Mouse (Mus musculus) kidney, postnatal 10 days (tissue): ENCODE measurements around the gene Nxph3.
"Not testable (repeated sequence)": the region's sequence is repeated elsewhere in the genome, so short reads cannot be mapped to it uniquely, and the experiment has no call there.

Source experiments
- DNase-seq: peaks from one replicate; pipeline ENCODE4 v3.0.0; 2021; ENCODE audit warnings: mixed read lengths

Gene Nxph3

DNA sequence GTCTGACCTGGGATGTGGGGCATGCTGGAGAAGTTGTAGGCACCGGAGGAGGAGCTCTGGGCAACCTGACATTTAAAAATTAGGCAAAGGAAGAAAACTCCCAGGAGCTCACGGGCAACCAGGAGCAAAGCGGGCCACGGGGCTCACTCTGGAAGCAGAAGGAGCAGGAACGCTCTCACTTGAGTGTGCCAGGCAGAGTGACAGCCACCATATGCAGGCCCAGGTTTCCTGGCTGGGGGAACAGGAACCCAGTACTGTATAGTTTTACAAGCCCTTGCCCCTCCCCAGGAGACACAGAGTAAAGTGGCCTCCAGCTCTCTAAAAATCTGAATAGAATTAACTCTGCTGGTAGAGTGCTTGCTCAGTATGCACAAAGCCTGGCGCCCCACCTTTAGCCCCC is 2.8 kb upstream of the Nxph3 start:
- DNase-seq, result no peak

DNA sequence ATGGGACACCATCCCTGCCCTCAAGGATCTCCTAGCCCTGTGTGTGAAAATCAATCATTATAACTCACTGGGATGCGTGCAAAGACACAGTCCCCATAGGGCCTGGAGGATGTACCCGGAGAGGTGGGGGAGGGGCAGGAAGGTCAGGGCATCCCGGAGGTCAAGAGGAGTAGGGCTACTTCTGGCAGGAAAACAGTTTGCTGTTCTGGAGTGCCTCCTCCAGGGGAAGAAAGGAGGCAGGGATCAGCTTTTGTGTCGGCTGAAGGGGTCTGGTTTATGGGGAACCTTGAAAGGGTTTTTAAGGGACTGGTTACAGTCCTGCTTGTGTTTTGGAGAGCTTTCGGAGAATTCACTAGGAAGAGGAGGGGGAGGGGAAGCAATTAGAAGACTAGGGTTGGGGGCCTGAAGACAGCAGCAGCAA is 2.1 kb upstream of the Nxph3 start:
- peak; percentile 43 for DNase-seq

DNA sequence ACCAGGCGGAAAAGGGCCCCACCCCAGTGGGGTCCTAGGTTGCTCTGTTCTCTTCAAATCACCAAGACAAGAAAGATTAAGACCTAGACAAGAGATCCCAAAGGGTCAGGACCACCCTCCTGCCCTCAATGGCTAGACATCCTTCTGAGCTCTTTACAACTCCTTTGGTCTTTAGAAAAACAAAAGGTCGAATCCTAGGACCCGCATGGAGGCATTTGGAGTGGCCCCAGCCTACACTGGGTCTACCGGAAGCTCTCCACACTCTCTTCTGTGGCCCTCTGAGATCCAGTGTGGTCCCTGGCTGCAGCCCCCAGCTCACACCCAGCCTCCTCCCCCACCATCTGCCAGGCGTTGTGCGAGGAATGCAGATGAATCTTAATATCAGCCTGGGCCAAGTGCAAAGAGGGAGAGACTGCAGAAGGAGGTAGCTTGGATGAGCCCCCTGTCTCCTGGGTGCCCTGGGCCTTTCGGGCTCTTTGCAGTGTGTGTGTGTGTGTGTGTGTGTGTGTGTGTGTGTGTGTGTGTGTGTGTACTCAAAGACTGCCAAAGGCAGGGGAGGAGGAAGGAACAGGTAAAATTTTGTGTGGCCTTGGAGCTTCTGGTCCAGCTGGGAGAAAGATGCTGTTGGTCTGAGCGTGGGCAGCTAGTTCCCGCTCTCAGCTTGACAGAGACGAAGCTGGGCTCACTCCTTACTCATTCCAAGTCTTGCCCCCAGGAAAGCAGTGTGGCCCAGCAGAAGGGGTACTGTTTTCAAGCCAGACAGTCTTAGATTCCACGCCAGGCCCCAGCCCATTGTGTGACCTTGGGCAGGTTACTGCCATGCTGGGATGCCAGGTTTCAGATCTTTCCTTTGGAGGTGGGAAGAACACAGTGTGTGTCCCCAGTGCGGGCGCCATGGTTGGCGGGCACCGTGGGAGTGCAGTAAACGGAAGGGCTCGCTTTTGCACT is 1.3 kb upstream of the Nxph3 start:
- DNase-seq, result no peak

DNA sequence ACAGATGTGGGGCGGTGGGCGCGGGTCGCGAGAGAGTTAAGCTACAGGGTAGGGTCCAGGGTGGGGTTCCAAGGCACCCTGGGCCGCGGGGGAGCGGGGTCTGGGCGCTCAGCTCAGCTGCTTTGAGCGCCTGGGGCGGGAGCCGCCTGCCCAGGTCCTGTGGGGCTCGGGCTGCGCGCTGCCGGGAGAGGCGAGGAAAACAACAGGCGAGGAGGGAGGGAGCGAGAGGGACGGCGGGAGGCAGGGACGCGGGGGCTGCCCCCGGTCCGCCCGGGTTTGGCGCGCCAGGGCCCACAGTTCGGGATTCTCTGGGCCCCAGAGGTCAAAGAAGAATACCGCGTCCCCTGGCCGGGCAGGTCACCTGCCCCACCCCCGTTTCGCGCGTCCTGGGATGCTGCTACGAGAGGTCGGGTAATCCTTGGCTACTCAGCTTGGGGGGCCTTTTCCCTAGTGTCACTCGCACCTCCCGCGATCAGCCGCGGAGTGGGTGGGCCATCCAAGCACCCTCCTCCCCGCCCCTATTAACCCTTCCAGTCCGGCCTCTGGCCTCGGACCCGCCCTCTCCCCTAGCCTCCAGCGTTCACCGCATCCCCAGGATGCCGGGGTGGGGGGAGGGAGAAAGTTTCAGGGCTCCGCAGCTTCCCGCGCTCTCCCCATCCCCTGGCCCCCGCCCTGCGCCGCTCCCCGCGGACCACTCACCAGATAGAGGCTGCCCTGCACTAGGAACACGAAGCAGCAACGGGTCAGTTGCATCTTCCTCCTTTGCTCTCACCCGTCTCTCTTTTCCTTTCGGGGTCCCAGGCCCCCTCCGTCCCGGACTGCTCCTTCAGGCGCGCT is 691 bp downstream of the Nxph3 start:
- peak; percentile 52 for DNase-seq

DNA sequence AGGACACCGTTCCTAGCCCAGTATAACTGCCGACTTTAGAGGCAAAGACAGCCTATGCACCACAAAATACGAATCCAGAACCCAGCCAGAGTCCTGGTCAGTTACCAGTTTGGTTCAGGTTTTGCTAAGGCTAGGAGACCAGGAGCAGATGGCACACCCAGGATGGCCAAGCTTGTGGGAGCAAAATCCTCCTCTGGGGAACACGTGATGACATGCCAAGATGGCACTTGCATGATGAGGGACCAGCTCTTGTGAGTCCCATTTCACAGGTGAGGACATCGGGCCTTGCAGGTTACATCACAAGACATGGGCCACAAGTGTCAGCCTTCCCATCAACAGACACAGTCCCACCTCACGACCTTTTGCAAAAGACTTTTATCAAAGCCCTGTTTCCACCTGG is 2.0 kb downstream of the Nxph3 start:
- DNase-seq, result no peak

DNA sequence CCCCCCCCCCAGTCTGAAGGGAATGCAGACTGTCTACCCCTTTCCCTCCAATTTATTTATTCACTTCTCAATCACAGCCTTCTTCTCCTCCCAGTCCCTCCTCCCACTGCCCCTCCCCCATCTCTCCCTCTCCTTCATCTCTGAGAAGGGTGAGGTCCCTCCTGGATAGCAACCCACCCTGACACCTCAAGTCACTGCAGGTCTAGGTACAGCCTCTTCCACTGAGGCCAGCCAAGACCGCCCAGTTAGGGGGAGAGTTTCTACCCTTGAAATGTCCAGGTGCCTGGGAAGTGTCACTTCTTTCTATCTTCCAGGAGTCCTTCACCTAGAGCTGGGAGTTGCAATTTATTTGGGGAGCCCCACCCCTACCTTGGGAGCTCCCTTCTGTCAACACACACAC is 2.5 kb downstream of the Nxph3 start:
- no peak for DNase-seq

DNA sequence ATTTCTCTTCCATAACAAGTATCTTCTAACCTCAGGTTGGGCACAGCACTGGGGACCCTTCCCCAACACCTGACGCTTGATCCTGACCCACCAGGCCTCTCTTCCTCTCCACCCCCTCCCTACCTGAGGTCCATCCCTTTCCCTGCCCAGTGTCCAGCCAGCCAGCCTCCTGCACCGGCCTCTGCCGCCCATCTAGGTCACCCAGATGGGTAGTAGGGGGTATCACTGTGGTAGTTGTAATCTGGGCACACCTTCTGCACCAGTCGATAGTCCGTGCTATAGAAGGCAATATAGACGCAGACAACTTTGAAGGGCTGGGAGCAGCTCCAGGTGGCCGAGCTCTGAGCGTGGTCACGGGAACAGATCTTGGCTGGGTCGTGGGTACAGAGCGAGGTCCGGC is 3.7 kb downstream of the Nxph3 start:
- DNase-seq, result no peak

DNA sequence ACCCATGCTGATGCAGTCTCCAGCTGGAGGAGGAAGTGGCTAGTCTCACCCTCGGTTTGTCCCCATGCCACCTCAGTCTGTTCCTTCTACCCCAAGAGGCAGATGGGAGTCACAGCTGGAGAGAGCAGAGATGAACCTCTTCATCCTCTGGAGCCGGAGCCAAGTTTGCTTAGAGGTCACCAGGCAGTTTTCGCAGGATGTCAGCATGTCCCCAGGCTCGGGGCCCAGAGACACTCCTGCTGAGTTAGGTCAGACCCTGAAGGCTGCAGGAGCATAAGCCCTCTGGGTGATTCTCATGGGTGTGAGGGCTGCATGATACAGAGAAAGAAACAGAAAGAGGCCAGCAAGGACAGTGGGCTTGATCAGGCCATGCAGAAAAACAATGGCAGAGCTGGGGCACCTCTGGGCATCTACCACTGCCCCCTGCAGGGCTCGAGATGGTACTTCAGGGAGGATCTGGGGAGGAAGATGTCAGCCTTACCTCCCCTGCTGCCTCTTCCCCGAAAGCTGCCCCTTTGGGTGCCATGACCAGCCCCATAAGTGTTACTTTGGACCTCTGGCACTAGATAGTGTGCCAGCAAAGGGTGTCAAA is 5.1 kb downstream of the Nxph3 start:
- DNase-seq, result no peak

DNA sequence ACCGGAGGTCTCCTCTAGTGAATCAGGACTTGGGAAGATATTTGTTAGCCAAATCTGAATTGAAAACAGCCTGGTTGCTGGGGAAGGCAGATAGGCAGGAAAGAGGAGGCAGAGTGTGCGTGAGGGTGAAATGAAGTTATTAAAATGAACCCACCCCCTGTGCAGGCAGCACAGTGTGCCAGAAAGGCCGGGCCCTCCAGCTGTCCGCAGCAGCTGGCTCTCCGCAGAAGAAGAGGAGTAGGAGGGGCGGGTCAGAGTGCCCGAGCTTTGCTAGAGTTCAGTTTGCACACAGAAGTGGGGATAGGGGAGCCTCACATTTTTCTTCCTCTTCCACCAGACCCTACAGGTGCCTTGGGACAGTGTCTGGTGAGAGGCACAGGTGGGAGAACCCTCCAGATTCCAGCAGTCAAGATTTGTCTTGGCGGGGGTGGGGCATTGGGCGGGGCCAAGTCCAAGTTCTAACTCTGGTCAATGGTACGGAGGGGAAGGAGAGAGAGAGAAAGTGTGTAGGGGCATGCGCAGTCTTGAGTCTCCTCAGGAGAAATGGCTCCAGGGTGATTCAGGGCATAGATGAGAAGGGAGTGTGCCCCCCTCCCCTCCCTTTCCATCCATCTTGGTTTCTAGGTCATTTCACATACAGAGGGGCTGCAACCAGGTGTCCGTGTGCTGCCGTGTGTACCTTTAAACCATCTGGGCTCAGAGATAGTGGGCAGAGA is 6.0 kb downstream of the Nxph3 start:
- peak; percentile 66 for DNase-seq

DNA sequence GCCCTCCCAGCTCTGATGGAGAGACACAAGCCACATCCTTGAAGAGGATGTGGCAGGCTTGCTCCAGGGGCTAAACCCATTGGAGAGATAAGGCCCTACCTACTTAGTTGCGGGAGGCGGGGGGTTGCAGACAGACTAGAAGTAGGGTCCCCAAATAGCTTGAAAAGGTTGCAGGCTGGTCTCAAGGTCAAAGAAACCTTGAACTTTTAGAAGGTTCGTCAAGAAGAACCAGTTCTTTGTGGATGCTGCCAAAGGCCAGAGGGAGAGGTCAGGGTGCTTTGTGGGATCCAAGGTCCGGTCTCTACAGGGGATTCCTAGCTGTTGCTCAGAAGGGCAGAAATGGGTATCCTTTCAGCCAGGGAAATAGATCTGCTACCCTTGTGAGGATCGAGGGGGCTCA is 6.6 kb downstream of the Nxph3 start:
- DNase-seq, result no peak

DNA sequence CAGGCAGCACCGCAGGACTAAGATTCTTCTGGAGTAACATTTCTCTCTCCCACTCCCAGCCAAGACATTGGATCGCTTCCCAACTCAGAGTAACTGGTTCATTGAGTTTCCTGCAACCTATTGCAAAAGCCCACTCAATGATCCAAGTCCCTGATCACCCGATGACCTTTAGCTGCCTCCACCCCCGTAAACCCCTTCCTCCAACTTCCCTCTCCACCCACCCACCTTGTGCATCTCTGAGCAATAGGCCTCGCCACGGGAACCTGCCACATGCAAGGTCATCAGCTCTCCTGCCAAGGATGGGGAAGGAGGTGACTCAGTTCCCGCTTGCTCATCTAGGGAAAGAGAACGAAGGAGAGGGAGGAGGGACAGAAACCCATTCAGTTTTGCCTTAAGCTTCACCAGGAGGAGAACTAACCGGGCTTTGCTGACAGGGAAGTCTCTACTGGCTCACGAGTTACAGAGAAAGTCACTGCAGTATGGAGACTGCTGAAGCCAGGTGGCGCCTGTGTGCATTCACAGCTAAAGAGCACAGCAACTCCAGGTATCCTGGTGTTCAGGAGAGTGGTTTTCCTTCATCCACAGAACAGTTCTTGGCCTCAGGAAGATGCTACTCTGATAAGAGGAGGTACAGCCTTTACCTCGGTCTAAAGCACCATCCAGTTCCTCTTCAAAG is 7.2 kb downstream of the Nxph3 start:
- no peak for DNase-seq

DNA sequence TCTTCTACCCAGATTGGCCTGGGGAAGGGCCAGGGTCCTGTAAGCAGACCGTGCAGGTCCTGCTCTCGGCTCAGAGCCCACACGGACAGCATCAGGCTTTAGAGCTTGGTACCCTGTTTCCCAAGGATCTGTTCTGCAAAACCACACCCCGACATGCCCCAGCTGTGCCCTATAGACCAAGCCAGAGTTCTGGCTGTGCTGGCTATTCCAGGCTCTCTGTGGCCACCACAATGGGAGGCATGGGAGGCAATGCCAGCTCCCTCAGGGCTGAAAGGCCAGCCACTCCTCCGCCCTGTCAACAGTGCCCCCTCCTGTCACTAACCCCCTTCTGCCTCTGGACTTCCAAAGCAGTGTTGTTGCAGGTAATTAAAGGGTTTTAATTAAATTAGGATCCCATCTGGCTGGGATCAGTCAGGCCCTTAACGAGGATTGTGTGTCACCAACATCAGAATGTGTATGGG is 10.1 kb downstream of the Nxph3 start:
- no peak for DNase-seq

DNA sequence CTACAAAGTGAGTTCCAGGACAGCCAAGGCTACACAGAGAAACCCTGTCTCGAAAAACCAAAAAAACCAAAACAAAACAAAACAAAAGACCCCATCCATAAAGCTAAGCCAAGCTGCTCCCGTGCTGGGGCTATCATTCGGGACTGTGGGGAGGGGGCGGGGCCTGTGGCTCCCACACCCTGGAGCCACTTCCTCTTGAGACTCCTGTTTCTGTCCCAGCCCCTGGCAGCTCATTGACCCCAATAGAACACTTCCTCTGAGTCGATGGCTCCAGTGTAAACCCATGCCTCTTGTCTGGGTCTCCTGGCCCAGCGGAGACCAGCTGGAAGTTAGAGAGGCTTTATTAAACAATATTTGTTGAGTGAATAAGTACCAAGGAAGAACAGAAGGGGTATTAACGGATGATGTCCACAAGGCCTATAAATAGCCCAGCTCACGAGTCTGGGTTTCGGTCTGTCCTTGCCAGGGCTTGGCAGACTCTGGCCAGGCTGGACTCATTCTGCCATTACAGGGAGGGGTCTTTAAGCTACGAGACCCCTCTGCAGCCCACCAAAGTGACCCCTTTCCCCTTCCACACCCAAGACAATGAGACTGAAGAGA is 10.7 kb downstream of the Nxph3 start:
- DNase-seq, result peak; percentile 45

DNA sequence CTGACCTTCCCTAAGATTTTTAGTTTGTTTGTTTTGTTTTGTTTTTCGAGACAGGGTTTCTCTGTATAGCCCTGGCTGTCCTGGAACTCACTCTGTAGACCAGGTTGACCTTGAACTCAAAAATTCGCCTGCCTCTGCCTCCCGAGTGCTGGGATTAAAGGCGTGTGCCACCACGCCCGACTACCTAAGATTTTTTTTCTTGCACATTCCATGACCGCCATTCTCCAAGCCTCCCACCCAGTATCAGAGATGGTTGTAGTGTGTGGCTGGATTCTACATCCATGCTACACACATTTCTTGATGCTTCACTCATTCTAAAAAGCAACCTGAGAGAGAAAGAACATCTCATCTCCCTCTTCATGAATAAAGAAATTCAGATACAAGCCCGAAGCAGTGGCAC is 12.5 kb downstream of the Nxph3 start:
- DNase-seq, result not testable (repeated sequence)

DNA sequence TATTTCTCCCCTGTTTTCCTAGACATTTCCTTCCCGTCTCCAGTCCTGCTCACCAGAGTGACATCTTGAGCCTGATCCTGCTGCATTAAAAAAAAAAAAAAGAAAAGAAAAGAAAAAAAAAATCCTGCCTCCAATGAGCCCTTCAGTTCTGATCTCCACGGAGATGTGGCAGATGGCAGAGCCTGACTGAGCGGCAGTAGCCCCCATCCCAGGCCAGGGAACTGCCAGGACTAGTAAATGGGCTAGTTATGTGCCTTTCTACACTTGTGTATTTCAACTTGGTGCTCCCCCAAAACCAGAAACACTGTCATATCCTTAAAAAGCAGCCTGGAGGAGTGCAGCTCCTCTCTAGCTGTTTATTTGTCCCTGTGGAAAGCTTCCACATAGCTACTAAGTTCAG is 13.5 kb downstream of the Nxph3 start:
- no peak for DNase-seq

DNA sequence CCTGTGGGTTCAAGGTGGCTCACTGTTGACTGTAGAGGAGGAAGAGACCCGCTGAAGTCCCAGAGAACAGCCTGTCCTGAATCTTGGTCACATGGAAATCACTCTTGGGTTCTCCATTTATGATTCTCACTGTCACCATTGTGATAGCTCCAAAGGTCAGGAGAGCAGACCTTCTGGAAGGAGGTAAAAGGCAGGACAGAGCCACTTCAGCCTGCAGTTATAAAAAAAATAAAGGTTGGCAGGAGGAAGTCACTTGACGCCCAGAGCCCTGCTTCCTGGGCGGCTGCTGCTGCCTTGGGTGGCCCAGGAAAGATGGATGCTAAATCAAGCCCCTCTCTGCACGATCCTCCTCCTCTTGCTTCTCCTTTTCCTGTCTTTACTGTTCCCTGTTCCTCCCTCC is 14.0 kb downstream of the Nxph3 start:
- no peak for DNase-seq

DNA sequence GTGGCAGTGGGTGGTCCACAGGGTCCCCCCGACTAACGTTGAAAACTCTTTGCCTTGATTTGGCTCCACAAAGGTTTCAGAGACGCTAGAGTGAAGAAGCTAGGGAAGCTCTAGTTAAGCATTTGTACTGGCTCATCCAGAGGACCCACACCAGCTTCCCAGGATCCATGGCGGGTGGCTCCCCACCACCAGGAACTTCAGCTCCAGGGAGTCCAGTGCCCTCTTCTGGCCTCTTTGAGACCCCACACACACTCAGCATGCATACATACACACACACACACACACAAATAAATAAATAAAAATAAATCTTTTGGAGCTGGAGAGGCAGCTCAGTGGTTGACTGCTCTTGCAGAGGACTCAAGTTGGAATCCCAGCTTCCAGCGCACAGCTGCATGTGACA is 16.4 kb downstream of the Nxph3 start:
- no peak for DNase-seq

DNA sequence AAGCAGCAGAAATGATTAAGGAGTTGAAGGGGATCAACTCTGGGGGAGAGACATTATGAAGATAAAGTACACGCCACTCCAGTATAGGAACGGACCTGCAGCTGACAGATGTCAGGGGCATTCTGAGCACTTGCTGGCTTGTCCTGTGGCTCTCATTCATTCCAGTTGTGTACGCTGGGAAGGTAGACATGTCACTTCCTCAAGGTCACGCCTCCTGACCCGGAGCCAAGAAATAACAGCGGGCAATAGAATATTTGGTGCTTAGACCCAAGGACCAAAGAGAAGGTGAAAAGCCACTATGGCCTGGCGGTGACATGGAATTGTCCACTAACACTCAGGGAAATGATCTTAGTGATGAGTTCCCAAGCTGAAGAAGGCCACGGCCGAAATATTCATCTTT is 18.5 kb downstream of the Nxph3 start:
- no peak for DNase-seq

DNA sequence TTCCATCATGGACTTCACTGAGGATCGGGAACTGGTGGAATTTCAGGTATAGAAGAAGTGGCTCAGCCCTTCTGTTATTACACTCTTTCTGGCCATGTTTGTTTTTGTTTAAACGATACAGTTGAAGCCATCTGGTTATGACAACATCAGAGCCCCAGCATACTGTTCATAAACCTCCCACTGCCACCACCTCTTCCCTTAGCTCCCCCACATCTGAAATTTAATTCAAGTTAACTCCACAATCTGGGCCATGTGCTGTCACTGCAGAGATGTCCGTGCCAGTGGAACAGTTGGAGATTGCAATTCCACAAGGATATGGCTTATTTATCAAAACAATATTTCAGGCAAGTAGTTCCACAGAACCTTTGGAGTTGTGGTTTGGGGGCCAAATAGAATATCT is 20.0 kb downstream of the Nxph3 start:
- DNase-seq, result no peak

DNA sequence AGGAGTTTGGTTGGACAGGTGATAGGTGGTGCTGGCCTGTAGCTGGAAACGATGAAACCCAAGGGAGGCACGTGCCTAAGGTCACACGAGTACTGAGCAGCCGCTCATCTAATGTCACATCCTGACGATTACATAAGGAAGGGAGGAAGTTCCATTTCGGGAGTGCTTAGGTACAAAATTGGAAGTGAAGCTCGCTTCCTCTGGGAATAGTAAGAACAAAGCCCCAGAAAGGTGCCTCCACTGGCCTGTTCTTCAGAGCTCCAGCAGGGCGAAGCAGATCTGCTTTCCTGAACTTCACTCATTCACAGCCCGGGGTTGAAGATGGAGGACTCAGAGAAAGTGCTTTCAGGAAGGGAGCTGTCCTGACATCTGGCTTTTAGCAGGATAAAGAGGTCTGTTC is 20.4 kb downstream of the Nxph3 start:
- DNase-seq, result no peak

DNA sequence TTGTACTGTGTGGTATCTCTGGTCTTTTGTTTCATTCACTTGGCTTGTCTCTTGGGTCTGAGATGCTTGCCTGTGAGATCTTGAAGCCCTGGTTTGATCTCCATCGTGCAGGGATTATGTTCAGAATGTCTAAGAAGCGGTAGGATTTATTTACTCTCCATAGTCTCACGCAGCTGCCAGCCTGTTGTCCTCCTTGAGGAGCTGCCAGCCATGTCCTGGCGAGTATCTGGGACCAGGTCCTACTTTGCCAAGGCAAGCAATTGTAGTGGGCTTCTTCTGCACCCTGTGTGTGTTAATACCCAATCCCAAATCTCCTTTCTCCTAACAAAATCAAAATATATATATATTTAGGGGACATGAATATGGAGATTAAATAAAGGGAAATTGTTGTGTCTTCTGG is 21.4 kb downstream of the Nxph3 start:
- no peak for DNase-seq

DNA sequence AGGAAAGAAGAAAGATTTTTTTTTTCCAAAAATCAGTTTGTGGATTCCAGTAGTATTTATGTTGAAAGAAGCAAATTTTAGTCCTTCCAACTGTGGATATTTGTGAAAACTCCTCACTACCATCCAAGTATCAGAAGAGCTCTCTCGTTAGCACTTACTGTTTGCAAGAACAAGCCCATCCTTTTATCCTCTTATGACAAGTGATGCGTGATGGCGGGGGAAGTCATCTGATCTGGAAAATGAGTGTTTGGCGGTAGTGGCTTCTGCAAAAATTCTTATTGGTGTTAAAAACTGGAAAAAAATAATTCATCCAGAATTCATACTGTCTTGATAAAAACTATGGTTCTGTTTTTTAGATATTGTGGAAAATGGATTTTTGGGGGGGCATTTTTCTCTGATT is 22.1 kb downstream of the Nxph3 start:
- DNase-seq, result no peak
